Mouse (Mus musculus): ENCODE data around the gene Gapdhs.
"Not testable (repeated sequence)": the region's sequence is repeated elsewhere in the genome, so short reads cannot be mapped to it uniquely, and the experiment has no call there.

DNA sequence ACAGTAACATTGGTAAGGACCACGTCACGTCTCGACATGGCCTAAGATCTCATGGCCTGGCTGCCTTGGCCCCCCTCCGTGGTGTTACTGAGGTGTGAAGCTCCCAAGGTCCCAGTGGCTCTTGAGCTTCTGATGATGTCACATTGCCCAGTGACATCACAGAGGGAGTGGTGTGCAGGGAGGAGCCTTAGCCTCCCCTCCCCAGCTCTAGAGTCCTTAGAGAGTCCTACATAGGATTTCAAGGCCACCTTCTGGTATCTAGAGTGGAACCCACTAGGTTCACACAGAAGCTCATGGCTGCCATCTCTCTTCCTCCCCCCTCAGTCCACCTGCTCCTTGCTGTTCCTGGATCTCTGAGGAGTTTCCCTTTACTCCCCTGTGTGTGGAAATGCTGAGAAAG, at the start of gene Gapdhs:
- TF ChIP-seq GATA1, TAL1 (IDR thresholded peaks at IDR 0.05; ENCODE audit: low read length): not testable (repeated sequence)

Data from erythroblast, embryonic 14.5 days (primary cell).